8 mouse cellular contexts compared by ENCODE assay signal in genomic region chr2:119250826-119251478, GRCm38 (mm10). TPM values are rescaled to one million over a fixed set of nuclear protein-coding genes. Genes with fewer than 3 reads are reported as not detected.
A peak's percentile ranks its signal among the peaks of the same experiment; 100 is the strongest.
DNase-seq lines count a peak whose midpoint lies in the region; ATAC-seq and TF ChIP-seq lines count a peak whose summit lies in the region.

No protein-coding gene starts in this region.

- H3K9me3 ChIP-seq in ES-E14 (ENCODE audit: control insufficient read depth, insufficient read depth, low read depth, low read length): no peaks in the 10 kb centered on the region
- no peaks in the 10 kb centered on the region for H3K9me3 ChIP-seq in forebrain, embryonic 12.5 days

- TF ChIP-seq POLR2A in lung, adult 2 months (IDR thresholded peaks at IDR 0.05; ENCODE audit: borderline replicate concordance, extremely low read depth, low read depth, low read length): no peak

- in situ Hi-C loops in ES-E14 (cut with MboI; ENCODE audit: low sequenced_read_pairs in 2 of 2, unreplicated experiment in 2 of 2): no loop called here

- ATAC-seq in cerebellum, adult (ENCODE audit: insufficient number of reproducible peaks, low FRiP score, low TSS enrichment): peak; percentile 81
- peak; percentile 69 for ATAC-seq in forebrain, embryonic 12.5 days (ENCODE audit: low FRiP score)
- peak; percentile 88 for ATAC-seq in neutrophil, adult 5-6 weeks (ENCODE audit: extremely low read depth, insufficient number of reproducible peaks, low FRiP score, poor library complexity, severe bottlenecking)

- H3K4me3 ChIP-seq in ES-E14 (ENCODE audit: insufficient read depth in 1 of 2, low read depth in 1 of 2, low read length in 2 of 2, poor library complexity in 1 of 2, severe bottlenecking in 1 of 2): peak overlapping the region in 1 of 2 experiments; percentile 28; a peak in 1 of 4 replicates
- no peak overlapping the region for H3K4me3 ChIP-seq in forebrain, embryonic 12.5 days (replicated peaks)
- H3K4me3 ChIP-seq in lung, adult 2 months (replicated peaks; ENCODE audit: extremely low read depth, low read depth, low read length): no peak overlapping the region

- TF ChIP-seq CTCF in lung, adult 2 months (IDR thresholded peaks at IDR 0.05; ENCODE audit: insufficient read depth, low read length): peak; percentile 93

- H3K27ac ChIP-seq in ES-E14 (ENCODE audit: insufficient read depth, low read depth, low read length, poor library complexity, severe bottlenecking): peak overlapping the region; percentile 49; the same call in 1 of the 2 replicates
- no peak overlapping the region for H3K27ac ChIP-seq in forebrain, embryonic 12.5 days

- H3K4me1 ChIP-seq in ES-E14 (ENCODE audit: control insufficient read depth in 2 of 2, insufficient read depth in 2 of 2, low read length in 2 of 2, poor library complexity in 1 of 2): peaks cover 1 to 13% of the 10 kb centered on the region in 2 experiments; a peak in 1 of 4 replicates
- H3K4me1 ChIP-seq in forebrain, embryonic 12.5 days: peaks cover 4% of the 10 kb centered on the region; the same call in 1 of the 2 replicates
- peaks cover 3% of the 10 kb centered on the region; the same call in 1 of the 2 replicates for H3K4me1 ChIP-seq in lung, adult 2 months (ENCODE audit: control insufficient read depth, insufficient read depth, low read length)

- H3K36me3 ChIP-seq in ES-E14 (ENCODE audit: control insufficient read depth, insufficient read depth, low read length, poor library complexity, severe bottlenecking): peaks cover 27% of the 10 kb centered on the region
- H3K36me3 ChIP-seq in forebrain, embryonic 12.5 days (replicated peaks): no peaks in the 10 kb centered on the region

- WGBS in forebrain, embryonic 12.5 days: 17% methylated on average over 11 of the region's 11 CpGs
- 11% methylated on average over 11 of the region's 11 CpGs for WGBS in lung, adult 2 months

- intact Hi-C loops in heart, postnatal 14 days (cut with DNase I): loop anchor here (1.0 kb wide), 2 partner anchors 37 to 186 kb away; partner anchors contain the start of gene Vps18

- peak; percentile 88 for DNase-seq in ES-E14 (ENCODE audit: low read depth, low spot score)
- DNase-seq in heart, postnatal 14 days: peak; percentile 84 to 91
- peak; percentile 93 to 94 for DNase-seq in kidney, postnatal 4 days
- peak; percentile 83 for DNase-seq in lung, adult 2 months
- peak; percentile 80 for DNase-seq in testis, postnatal 14 days (ENCODE audit: low spot score)

- peak overlapping the region; percentile 64 for H3K9ac ChIP-seq in ES-E14 (ENCODE audit: insufficient read depth, low read depth, low read length, poor library complexity, severe bottlenecking)
- no peak overlapping the region for H3K9ac ChIP-seq in forebrain, embryonic 12.5 days

- H3K4me2 ChIP-seq in forebrain, embryonic 12.5 days: 0 out of 2 replicates have a peak overlapping the region, but pooled peaks have one; percentile 6

- H3K27me3 ChIP-seq in forebrain, embryonic 12.5 days: peaks cover 34% of the 10 kb centered on the region

TF ChIP-seq in ES-E14, 5 proteins besides CTCF, POLR2A, EP300 and RAD21:
- no peak for TF ChIP-seq CHD2 (IDR thresholded peaks at IDR 0.05; ENCODE audit: low read depth, low read length)
- 0 out of 2 replicates have a peak, but pooled peaks have one; percentile 16 for TF ChIP-seq ZNF384 (IDR thresholded peaks at IDR 0.05; ENCODE audit: low read depth, low read length)
- TF ChIP-seq ZC3H11A (IDR thresholded peaks at IDR 0.05; ENCODE audit: borderline replicate concordance, low read depth, low read length): peak; percentile 64
- TF ChIP-seq HCFC1 (IDR thresholded peaks at IDR 0.05; ENCODE audit: borderline replicate concordance, insufficient read depth, low read length): no peak
- TF ChIP-seq MAFK (IDR thresholded peaks at IDR 0.05; ENCODE audit: insufficient read depth, low read depth, low read length): peak; percentile 84

RNA-seq across cellular contexts. Expression of gene Spint1, which starts 13.8 kb away (rescaled TPM):
- 80.3 and 167 TPM in 2 replicates for total RNA-seq in ES-E14 (2012; rRNA removed)
- polyA plus RNA-seq in forebrain, embryonic 12.5 days (2016; fragmentation: Nextera tagmentation; extraction: Ambion mirVana): 2.0 and 2.1 TPM in 2 replicates
- total RNA-seq in heart, postnatal 14 days (2021): under 1 TPM; 0.17 to 0.26 TPM
- polyA plus RNA-seq in lung, adult 2 months (2012; rRNA removed): 47.7 and 51.0 TPM in 2 replicates
- total RNA-seq in neutrophil, adult 5-6 weeks (2017): not detected in 2 replicates

RNA-seq across cellular contexts. Expression of gene Rhov, which starts 20.1 kb away (rescaled TPM):
- total RNA-seq in ES-E14 (2012; rRNA removed): 1.8 and 1.9 TPM in 2 replicates
- polyA plus RNA-seq in forebrain, embryonic 12.5 days (2016; fragmentation: Nextera tagmentation; extraction: Ambion mirVana): 3.7 and 3.9 TPM in 2 replicates
- total RNA-seq in heart, postnatal 14 days (2021): not detected
- polyA plus RNA-seq in lung, adult 2 months (2012; rRNA removed): 1.6 and 3.0 TPM in 2 replicates
- 2.7 and 3.1 TPM in 2 replicates for total RNA-seq in neutrophil, adult 5-6 weeks (2017)

RNA-seq across cellular contexts. Expression of gene Ppp1r14d, which starts 21.2 kb away (rescaled TPM):
- total RNA-seq in ES-E14 (2012; rRNA removed): 0.95 and 1.6 TPM in 2 replicates
- polyA plus RNA-seq in forebrain, embryonic 12.5 days (2016; fragmentation: Nextera tagmentation; extraction: Ambion mirVana): not detected in 2 replicates
- total RNA-seq in heart, postnatal 14 days (2021): not detected
- polyA plus RNA-seq in lung, adult 2 months (2012; rRNA removed): 1.1 and 1.9 TPM in 2 replicates
- total RNA-seq in neutrophil, adult 5-6 weeks (2017): not detected in 2 replicates

RNA-seq across cellular contexts. Expression of gene Vps18, which starts 37.6 kb away (rescaled TPM):
- total RNA-seq in ES-E14 (2012; rRNA removed): 17.0 and 17.8 TPM in 2 replicates
- polyA plus RNA-seq in forebrain, embryonic 12.5 days (2016; fragmentation: Nextera tagmentation; extraction: Ambion mirVana): 25.5 and 27.4 TPM in 2 replicates
- 10 to 100 TPM; 12.8 to 13.3 TPM for total RNA-seq in heart, postnatal 14 days (2021)
- polyA plus RNA-seq in lung, adult 2 months (2012; rRNA removed): 24.1 and 25.9 TPM in 2 replicates
- total RNA-seq in neutrophil, adult 5-6 weeks (2017): 21.4 and 21.6 TPM in 2 replicates

RNA-seq across cellular contexts. Expression of gene Dnajc17, which starts 42.4 kb away (rescaled TPM):
- 11.7 and 15.2 TPM in 2 replicates for total RNA-seq in ES-E14 (2012; rRNA removed)
- polyA plus RNA-seq in forebrain, embryonic 12.5 days (2016; fragmentation: Nextera tagmentation; extraction: Ambion mirVana): 26.0 and 26.7 TPM in 2 replicates
- 10 to 100 TPM in 1 of 2 experiments, 1 to 10 TPM in 1; 9.3 to 10.0 TPM for total RNA-seq in heart, postnatal 14 days (2021)
- polyA plus RNA-seq in lung, adult 2 months (2012; rRNA removed): 2.7 and 4.1 TPM in 2 replicates
- total RNA-seq in neutrophil, adult 5-6 weeks (2017): 33.6 and 37.8 TPM in 2 replicates

Comparison
In these comparisons a context has a peak if more than half of its experiments do, and no peak if none do; other contexts are left out.
1. RNA of gene Spint1, which starts 13.8 kb away (total RNA-seq): 80.3 to 167 TPM in ES-E14; 0.17 to 0.26 TPM in heart, postnatal 14 days and not detected in neutrophil, adult 5-6 weeks; every median in the first group is over 10 times any median in the second.
2. Peak in every context shown above with its lines, with median percentiles within 50 percentile points of each other: DNase-seq and ATAC-seq.